Mouse (Mus musculus) T-cell, adult 2 months (primary cell): ENCODE measurements around the gene Unc119b.
"Not testable (repeated sequence)": the region's sequence is repeated elsewhere in the genome, so short reads cannot be mapped to it uniquely, and the experiment has no call there.

Experiments used
- DNase-seq: peaks from one replicate; pipeline ENCODE4 v3.0.0; 2022; ENCODE audit warnings: low spot score

Gene Unc119b

DNA sequence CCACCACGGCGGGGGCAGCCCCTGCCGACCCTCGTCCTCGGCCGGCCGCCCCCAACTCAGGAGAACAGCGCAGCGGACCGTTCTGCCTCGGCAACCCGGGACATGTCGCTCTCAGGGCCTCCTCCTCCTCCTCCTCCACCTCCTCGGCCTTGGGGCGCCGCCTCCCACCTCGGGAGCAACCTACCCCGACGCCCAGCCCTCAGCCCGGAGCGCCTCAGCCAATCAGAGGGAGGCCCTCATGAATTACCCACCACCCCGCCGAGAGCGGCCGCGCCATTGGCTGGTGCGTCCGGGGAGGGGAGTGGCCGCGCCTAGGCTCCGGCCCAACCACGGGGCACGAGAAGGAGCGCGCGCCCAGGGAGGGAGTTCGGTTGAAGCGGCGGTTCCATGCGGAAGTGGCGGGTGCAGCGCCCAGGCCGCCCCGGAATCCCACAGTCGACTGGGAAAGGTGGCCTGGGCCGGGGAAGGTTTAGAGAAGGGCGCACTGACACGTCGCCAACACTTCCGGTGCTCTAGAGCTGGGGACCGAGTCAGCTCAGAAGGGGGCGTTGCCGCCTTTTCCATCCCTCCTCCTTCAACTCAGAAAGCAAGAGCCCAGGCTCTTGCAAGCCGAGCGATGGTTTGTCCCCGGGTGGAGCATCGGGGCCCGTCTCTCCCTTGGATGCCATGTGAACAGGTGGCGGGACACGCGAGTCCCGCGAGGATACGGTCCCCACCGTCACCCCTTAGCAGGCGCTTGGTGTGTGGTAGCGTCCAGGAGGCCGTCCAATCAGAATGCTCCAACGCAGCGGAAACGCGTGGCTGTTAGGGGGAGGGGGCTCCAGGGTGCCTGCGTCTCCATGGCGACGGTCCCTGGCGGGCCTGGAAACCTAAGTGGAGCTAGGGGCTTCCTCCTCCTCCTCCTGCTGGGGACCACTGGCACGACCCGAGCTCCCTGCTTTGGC, 23.5 kb upstream of the Unc119b start, which contains the start of gene Mlec:
Gene Mlec, minus strand, starts transcription at position 140 of the 944 bp plus-strand sequence.
- peak; percentile 99 for DNase-seq

- DNase-seq = peak; percentile 45
Measured at GRCm38 (mm10) chr5:115156933-115157589, 22.3 kb upstream of the Unc119b start.

DNA sequence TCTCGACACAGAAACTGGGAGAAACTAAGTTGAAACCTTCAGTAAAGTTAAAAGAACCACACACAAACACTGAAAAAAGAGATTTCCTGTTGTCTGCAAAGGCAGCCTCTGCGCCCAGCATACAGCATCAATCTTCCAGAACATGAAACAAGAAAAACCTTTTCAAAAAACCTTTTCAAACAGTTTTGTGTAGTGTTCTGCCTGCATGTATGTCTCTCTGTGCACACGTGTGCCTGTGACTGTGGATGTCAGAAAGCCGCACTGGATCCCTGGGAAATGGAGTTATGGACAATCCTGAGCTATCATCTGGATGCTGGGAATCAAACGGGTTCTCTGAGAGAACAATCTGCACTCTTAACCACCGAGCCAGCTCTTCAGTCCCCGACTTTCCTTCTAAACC, 21.6 kb upstream of the Unc119b start:
- peak; percentile 33 for DNase-seq

DNA sequence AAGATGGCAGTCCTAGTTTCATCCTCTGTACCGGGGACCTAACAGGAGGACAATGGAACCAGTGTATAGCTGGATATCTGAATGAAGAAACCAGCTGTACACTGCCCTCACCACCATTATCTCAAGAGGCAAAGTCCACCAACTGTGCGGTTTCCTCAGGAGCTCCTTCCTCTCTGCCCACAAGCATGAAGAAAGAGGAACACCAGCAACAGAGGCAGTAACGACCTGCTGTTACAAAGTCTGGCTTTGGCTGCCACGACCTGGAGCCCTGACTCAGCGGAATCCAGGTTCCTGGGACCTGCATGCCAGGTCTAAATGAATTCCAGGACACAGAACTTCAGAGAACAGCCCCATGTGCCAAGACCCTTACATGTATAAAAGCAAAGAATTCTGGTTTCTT, 21.1 kb upstream of the Unc119b start:
- no peak for DNase-seq

GRCm38 (mm10) chr5:115155156-115155631, 20.4 kb upstream of the Unc119b start:
- DNase-seq = no peak

DNA sequence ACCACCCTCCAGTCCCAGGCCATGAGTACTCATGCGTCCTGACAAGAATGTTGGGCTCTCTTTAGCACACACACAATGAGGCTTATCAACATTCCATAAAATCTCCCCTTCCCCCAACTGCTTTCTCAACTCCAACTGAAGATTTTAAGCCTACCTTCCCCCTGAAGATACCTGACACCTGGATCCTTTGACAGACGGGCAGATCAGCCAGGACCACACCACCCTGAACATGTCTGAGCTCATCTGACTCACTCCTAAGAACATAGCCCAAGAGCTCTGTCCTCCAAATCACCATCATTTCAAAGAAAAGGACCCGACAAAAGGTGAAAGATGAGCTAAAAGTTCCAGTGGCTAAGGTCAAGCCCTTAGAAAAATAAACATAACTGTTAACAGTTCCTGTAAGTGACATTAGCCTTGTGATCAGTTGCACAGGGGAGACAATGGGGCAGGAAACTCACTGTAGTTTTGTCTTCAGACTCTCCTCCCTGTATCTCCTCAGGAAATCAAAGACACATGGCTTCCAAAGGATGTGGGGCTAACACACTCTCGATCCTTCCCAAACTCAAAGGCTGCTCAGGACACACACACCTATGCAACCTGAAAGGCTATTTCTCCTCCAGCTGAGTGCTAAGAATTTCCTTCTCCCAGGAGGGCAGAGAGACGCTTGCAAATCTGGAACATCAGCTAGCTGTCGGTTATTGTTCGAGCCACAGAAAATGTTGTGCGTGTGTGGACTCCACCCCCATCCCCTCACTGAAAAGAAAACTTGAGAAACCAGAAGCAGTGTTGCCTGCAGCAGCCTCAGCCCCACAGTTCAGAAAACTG, 17.6 kb upstream of the Unc119b start:
- DNase-seq = peak; percentile 24

- peak; percentile 27 for DNase-seq
Measured at GRCm38 (mm10) chr5:115151457-115151856, 16.7 kb upstream of the Unc119b start.

DNA sequence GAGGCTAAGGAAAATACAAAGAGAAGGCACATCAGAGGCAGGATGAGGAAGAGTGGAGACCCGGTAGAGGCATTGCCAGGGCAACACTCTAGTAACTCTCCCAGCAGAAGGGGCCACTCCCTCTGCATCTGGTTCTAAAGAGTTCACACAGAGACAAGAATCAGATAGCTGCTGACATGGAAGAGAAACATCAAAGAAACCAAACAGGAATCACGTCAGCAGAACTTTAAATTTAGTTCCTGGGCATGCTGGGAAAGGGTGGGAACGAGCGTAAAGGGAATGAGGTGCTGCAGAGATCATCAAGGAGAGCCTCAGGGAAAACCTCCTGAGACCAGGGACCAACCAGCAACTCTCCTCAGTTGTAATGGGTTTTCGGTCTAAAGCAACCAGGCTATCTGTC, 16.2 kb upstream of the Unc119b start:
- DNase-seq = peak; percentile 62

- no peak for DNase-seq
Measured at GRCm38 (mm10) chr5:115149675-115150459, 15.1 kb upstream of the Unc119b start.

DNA sequence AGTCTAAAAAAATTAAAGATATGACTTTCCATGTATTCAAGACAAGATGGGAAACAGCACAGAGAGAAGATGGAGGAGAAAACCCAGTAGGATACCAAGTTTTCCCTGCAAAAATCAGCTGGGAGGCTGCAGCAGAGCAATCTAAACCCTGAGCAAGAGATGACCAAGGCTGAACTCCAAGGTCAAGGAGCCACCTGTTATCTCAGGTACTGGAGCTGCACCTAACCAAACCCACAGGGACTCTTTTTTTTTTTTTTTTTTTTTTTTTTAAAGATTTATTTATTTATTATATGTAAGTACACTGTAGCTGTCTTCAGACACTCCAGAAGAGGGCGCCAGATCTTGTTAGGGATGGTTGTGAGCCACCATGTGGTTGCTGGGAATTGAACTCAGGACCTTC, 14.1 kb upstream of the Unc119b start:
- DNase-seq = not testable (repeated sequence)

DNA sequence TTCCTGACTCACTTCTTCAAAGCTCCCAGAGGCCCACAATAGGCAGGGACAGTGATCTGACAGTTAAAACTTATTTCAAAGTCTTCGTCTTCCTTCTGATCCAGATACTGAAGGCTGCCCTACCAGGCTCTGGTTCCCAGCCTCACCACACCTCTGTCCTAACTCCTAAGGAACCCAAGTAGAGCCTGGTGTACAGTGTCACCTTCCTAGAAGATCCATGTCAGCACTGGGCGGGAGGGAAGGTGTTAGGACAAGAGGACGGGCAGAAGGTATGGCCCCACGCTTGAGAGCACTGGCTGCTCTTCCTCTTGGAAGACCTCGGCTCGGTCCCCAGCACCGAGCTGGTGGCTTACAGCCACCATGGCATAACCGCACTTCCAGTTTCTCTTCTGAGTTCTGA, 13.6 kb upstream of the Unc119b start:
- no peak for DNase-seq

DNA sequence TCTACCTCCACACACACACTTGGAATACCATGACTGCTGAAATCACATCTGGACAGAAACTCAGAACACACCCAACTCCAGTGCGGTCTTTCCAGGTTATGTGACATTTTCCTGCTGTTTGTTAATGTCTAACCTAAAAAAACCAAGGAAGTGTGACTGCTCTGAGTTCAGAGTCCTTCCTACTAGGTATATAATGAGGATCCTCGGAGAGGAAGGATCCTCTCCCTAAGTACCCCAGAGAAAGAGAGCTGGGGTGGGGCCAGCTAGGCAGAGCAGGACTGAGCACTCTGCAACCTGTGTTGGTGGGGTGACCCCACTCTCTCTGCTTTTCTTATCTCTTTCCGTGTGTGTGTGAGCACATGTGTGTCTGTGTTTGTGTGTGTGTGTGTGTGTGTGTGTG, 12.6 kb upstream of the Unc119b start:
- DNase-seq = no peak

GRCm38 (mm10) chr5:115146747-115147130, 12.0 kb upstream of the Unc119b start:
- no peak for DNase-seq

- DNase-seq = no peak
Measured at GRCm38 (mm10) chr5:115145976-115146746, 11.4 kb upstream of the Unc119b start.

DNA sequence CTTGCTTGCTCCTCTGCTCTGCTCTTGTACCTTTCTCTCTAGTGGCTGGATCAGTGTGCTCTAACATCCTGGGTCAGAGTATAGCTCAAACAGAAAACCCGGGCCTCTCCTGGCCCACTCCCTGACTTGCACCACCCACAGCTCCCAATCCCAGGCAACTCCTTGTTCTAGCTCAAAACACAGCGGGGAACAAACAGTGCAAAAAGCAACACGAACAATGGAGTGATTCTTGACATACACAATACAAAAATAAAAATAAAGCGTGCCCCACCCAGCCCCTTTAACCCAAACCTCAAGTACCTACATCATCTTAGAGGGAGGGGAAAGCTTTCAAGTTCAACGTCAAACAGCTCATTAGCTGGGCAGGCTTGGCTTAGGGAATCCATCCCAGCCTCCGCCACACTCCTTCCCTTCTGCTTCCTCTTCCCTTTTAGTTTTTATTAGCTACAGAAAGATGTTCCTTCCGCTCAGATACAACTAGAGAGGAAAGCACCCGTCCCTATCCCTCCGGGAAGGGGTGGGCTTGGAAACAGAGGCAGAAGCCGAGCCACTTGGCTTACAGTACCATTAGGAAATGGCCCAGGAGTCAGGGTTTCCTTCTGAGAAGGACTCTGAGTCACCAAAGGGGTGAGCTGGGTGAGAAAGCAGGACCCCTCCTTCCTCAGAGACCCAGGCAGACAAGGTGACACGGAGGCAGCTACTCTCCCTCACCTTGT, 10.6 kb upstream of the Unc119b start:
- DNase-seq = no peak

DNA sequence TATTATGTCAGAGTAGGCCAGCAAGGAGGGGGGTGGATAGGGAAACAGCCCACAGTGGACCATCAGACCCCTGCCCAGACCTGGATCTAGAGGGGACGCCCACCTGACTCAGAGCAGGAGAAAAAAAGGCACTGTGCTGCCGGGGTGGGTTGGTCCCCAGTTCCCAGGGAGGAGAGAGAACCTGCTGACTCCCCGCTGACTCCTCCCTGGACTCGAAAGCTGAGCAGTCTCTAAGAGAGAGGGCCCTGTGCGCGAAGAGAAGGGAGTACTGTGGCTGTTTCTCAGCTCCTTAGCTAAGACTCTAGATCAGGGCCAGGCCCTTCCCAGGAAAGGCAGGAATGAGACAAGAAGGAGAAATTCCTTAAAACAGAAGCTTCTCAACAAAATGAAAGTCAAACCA, 9.7 kb upstream of the Unc119b start:
- DNase-seq = no peak

GRCm38 (mm10) chr5:115143552-115143951, 8.8 kb upstream of the Unc119b start:
- no peak for DNase-seq

DNA sequence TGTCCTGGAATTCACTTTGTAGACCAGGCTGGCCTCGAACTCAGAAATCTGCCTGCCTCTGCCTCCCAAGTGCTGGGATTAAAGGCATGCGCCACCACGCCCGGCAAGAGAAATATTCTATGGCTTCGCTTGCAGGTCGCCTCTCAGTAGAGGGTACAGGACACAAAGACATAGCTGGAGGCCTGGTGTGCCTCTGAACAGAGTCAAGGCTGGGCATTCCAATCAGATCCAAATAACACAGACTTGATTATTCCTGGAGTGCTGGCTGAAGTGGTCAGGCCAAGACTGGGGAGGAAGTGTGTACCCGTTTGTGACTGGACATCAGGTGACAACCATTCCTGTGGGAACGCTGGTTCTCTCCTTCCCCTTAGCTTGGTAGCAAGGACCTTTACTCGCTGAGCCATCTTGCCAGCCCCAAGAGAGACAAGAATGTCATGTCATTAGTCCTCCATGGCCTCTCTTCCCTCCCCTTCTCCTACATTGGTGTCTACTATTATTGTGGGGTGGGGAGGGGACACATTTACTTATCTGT, 7.5 kb upstream of the Unc119b start:
- DNase-seq = no peak

DNA sequence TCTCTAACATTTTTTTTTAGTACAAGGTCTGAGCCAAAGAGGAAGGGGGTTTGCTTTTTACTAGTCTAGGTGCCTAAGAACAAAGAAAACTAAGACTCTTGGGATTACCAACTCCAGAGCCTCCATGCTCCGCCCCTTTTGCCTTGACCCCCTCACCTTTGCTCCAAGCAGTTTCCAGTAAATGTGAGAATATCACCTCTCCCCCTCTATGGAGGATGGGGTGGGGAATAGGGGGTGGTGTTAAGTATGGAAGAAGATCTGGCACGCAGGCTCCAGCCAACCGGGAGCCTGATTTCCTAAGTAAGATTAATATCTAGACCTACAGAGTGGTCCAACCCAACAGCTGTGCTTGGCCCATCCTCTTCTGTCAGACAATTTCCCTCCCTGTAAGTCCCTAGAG, 6.0 kb upstream of the Unc119b start:
- no peak for DNase-seq

DNA sequence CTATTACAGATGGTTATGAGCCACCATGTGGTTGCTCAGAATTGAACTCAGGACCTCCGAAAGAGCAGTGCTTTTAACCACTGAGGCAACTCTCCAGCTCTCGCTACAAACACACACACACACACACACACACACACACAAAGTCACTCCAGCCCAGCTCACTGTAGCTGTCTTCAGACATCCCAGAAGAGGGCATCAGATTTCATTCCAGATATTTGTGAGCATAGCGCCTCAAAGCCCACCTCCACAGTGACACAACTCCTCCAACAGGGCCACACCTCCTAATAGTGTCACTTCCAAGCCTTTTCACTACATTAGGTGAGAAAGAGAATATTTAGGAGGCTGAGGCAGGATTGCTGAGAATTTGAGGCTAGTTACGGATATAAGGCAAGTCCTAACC, 4.3 kb upstream of the Unc119b start:
- DNase-seq = no peak
